Mouse (Mus musculus) heart, adult 11 months (tissue): ENCODE measurements around the gene Uvrag.
A peak's percentile ranks its signal among the peaks of the same experiment; 100 is the strongest.

Source experiments
- DNase-seq: peaks from one replicate; pipeline ENCODE4 v3.0.0; 2022

Gene Uvrag

DNA sequence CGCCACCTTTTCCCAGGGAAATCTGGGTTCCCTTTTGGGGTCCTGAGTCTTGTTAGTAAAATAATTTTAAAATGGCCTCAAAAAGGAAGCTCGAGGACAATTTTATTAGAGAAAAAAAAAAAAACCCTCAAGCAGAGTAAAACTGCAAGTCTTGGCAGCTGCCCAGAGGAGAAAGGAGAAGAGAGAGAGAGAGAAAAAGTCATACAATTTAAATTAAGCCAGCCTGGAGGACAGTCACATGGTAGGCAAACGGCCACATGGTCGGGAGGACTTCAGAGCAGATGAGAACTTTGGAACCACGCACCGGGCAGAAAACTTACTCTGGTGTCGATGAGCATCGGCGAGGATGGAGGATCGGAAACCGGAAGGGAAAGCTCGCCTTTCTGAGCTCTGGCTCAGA is 269.1 kb downstream of the Uvrag start:
- DNase-seq: no peak

- peak; percentile 95 for DNase-seq
Observed at GRCm38 (mm10) chr7:98870791-98871190, 270.1 kb downstream of the Uvrag start.

GRCm38 (mm10) chr7:98869070-98869469 is 271.9 kb downstream of the Uvrag start:
- no peak for DNase-seq

GRCm38 (mm10) chr7:98867794-98868150 is 273.2 kb downstream of the Uvrag start:
- DNase-seq: no peak

DNA sequence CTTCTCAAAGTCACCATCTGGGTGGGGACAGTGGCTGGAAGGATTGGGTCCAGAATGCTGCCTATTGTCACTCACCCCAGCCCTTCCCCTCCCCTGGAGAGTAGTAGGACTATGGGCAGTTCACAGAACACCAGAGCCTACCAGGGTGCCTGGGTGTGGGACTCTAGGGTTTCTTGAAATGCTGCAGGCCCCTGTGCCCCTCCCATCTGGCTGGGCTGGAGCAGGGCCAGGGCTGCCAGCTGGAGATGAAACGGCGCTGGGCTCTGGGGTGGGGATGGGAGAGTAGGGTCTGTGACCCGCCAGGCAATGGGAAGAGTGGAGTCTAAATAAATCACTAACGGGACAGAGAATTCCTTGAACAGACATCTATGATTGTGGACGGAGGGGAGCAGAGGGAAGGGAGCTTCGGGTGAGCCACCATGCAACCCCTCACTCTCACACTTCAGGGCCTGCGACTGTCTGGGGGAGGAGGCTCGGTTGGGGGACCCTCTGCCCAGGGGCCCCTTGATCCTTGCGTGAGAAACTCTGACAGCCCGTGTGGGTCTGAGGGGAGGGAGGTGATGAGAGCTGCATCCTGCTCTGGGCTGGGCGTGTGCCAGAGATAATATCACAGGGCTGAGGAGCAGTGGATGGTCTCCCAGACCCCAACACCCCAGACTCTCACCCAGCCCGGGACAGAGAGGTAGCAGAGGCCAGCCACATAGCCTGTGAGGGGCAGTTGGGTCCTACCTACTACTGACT is 273.7 kb downstream of the Uvrag start:
- DNase-seq: no peak

- DNase-seq: peak; percentile 91
Observed at GRCm38 (mm10) chr7:98863969-98864718, 276.8 kb downstream of the Uvrag start.

DNA sequence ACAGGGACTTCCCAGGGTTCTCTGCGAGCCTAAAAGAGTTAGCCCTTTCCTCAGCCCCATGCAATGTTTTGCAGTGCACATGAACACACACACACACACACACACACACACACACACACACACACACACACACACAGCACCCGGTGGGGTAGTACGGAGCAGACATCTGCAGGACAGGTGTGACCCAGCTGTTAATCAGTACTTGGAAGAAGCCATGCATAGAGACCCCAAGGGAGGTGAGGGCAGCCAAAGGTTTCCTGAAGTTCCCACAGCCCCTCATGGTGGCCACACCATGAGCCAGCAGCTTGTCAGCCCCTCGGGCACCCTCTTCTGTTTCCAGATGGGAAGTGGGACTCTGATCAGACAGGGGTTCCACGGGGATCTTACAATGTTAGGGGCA is 277.9 kb downstream of the Uvrag start:
- DNase-seq: no peak

DNA sequence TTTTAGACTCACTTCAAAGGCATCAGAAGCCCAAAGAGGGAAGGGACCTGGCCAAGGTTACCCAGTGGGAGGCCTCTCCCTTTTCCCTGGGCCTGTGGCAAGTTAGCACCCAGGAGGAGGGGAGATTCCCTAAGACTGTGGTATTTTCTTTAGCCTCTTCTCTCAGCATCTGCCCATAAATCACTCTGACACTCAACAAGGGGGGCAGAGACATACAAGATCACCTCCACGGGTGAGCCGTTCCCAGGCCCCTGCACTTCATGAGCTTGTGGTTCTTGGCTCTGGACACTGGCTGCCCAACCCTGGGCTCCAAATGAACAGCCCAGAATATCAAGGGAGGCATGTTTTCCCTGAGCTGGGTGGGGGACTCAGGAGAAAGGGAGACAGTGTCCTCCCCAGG is 279.9 kb downstream of the Uvrag start:
- DNase-seq: no peak

GRCm38 (mm10) chr7:98857094-98857493 is 283.8 kb downstream of the Uvrag start:
- DNase-seq: no peak

GRCm38 (mm10) chr7:98856128-98856527 is 284.8 kb downstream of the Uvrag start:
- no peak for DNase-seq

DNA sequence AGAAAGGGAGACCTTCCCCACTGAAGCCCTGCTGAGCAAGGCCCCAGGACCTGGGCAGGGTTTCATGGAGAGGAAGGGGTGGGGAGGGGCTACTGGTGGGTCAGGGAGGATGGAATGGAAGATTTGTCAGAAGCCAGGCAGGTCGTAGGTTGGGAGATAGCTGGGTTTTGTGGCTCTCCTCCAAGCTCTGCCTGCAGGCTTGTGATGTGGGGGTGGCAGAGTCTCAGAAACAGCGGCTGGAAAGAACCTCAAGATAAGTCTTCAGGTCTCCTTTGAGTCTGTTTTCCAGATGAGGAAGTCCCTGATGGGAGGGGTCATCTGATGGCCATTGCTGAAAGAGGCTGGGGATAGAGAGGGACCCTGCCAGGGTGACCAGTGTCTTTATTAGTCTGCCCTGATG is 285.6 kb downstream of the Uvrag start:
- no peak for DNase-seq

DNA sequence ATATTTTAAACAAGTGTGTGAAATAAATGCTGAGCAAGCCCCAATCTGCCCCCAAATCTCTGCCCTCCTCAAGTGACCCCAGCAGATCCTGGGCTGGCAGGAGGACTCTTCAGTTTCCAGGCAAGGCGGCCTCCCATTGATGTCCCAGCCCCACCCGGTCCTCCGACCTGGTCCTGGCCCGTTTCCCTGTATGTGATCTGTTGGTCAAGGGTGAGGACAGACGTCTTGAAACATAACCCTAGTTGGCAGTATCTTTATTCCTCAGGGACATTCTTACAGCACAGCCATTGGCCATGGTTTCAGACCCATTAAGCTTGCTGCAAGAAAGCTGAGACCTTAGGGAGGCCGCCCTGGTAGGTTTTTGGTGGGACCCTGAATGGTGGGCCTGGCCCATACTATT is 287.1 kb downstream of the Uvrag start:
- no peak for DNase-seq

- peak; percentile 95 for DNase-seq
Observed at GRCm38 (mm10) chr7:98852950-98853650, 287.8 kb downstream of the Uvrag start.

DNA sequence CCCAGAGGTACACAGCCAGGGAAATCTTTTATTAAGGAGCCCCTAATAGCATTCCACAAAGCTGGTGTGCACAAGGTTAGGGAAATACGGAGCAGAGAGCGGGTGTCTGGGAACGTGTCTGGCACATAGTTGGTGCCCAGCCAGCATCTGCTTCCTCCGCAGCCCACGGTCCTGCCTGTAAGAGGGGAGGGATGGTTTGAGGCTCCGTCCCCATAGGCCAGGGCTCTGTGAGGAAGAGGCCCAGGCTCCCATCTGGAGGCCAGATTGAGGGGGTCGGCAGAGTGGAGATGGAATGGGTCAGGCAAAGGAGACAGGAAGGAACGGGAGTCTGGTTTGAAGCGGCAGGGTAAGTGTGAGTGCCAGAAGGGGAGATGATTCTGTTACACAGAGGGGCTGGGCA is 289.7 kb downstream of the Uvrag start:
- DNase-seq: peak; percentile 92

GRCm38 (mm10) chr7:98850388-98850787 is 290.6 kb downstream of the Uvrag start:
- DNase-seq: no peak

- no peak for DNase-seq
Observed at GRCm38 (mm10) chr7:98848899-98849640, 291.9 kb downstream of the Uvrag start.

DNA sequence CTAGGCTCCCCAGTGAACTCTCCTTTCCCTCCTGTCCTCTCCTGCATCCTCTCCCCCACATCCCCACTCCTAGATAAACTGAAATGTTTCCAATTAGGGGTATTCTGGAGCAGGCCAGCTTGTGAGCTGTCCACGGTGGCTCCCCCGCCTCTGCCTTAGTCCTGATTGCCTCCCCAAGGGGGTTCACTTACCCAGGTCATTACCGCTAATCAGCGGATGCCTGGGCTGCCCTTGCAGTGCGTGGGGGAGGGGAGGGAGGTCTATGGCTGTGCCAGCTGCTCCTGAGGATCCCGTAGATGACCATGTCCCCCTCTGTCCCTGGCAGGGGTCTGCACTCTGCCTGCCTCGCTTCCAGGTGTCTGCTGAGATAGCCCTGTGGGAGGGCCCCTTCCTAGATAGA is 297.3 kb downstream of the Uvrag start:
- DNase-seq: no peak

DNA sequence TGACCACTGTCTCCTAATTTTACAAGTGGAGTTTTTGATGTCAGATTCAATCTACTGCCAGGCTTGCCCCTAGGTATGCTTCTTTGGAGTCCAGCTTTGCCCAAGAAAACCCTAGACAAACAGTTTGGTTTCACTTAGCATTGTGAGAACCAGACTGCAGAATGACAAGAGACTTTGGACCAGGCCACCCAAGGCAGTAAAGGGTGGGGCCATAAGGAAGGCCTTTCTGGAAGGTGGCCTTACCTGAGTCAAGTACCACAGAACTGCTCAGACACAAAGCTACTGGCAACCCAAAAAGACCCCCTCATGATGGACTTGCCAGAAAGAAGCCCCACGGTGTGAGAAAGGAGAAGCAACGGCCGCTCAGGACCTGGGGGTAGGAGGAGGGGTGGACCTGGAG is 297.9 kb downstream of the Uvrag start:
- DNase-seq: no peak

GRCm38 (mm10) chr7:98841802-98842201 is 299.1 kb downstream of the Uvrag start:
- DNase-seq: no peak

DNA sequence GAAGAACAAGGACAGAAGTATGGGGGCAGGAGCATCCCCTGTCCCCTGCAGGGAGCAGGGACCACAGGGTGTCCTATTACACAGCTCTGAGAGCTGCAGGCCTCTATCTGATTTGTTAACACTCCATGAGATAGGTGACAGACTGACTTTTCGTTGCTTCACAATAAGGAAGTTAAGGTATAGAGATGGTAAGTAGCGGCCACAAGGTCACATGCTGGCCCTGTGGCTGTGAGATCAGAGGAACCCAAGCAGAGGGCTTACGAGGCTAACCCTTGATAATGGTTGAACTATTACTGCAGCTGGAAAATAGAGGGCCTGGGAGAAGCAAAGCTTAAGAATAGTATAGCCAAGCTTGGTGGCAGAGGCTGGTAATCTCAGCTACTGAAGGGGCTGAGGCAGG is 300.2 kb downstream of the Uvrag start:
- no peak for DNase-seq

- DNase-seq: peak; percentile 90
Observed at GRCm38 (mm10) chr7:98839312-98839711, 301.6 kb downstream of the Uvrag start.

- peak; percentile 95 for DNase-seq
Observed at GRCm38 (mm10) chr7:98838729-98839141, 302.2 kb downstream of the Uvrag start.

DNA sequence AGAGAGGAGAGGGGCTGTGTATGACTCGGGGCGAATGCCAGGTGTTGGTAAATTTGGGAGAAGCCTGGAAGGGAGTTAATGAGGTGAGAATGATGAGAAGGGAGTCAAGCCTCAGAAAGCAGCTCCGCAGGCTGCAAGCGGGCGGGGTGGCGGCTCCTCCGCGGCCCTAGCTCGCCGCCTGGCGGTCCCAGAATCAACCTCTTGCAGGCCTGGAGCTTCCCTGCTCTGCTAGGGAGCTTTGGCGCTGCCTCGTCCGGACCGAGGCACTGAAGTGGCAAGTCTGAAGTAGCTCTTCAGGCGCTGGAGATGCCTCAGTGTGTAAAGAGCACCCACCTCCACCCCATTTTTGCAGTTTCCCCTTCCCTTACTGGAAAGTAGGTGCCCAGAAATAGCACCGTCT is 303.0 kb downstream of the Uvrag start:
- peak; percentile 97 for DNase-seq
